Mouse (Mus musculus): ENCODE results near the gene Gm30191.
A peak's percentile ranks its signal among the peaks of the same experiment; 100 is the strongest.
"Not testable (repeated sequence)": the region's sequence is repeated elsewhere in the genome, so short reads cannot be mapped to it uniquely, and the experiment has no call there.

Gm30191 gene

DNA sequence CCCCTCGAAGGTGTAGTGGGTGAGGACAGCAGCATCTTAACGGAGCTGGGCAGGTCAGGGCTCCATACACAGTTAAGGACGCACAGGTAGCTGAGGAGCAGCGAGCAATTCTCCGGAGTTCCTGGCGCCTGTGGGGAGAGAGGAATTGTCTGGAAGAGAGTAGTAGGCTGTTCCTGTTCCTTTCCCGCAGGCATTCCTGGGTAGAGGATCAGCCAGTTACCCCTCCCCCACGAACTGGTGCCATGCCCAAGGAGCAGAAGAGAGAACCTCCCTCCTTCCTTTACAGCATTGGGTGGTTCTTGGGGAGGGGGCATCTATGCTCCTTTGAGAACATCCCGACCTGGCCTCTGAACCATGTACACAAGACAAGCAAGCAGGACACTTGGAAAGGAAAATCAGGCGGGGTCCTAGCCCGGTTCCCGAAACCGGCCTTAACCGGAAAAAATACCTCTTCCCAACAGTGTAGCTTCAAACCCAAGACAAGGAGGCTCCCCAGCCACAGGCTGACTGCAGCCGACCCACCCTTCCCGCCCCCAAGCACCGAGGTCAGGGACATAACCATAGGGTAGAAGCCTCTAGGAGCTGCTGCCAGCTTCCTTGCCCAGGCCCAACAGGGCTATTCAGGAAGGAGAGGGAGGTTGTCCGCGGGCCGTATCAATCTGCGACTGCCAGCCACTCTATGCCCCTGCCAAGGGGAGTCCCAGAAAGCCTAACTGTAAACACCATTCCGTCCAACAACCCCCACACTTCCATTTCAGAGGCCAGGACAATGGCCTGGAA is 5.6 kb downstream of the Gm30191 start:
- DNase-seq: peak; percentile 38

DNA sequence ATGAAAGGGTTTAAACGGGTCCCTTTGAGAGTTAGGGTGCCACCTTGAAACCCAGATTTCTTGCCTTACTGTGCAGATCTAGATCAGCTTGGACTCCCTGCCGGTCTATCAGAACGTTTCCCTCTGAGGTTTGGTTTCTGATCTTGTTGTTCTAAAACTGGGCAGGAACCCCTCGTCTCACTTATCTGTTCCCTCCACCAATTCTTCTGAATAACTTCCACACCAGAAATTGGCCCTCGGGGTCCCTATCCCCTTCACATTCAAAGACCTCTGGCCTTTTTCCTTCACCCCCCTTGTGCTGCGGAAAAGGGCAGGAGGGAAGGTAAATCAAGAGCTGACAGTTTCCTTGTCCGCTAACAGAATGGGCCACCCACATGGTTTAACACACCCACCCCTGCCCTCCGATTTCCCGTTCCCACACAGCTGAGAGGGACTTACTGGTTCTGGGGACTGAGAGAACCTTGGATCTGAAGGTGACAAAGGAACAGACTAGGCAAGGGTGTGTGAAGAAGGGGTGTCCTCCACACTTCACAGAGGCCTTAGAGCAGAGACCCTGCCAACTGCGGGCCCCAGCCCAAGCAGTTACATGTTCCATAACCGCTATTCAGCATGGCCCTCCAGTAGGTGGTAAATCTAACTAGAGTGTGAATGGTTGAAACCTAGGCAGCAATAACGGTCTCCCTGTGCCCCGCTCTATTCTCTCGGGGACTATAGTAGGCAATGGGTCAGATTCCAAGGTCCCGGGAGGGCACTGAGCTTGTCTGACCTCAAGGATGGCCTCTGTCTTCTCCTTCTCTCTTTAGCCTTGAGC is 6.4 kb downstream of the Gm30191 start:
- DNase-seq: no peak

DNA sequence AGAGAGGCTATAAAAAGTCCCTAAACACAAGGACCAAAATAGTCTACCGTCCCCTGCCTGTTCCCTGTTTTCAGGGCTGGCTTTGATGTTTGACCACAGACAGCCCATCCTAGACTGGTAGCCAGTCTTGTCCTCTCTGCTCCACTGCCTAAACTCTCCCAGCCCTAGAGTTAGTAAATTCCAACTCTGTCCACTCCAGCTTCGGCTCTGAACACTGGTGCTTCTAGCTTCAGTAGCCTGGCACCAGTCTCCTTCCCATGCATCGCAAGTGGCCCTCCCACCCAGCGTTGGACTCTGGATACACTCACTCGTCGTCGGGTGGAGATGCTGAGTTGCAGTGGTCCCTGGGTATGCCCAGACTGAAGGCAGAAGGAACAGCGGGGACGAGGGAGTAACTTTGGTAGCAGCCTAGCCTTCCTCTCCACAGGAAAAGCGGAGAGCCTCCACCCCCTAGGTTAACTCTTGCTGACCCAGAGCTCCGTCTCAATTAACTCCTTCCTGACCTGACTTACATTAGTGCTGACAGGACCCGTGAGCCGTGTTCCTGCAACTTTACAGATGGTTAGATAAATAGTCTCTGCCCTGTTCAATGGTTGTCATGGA is 7.1 kb downstream of the Gm30191 start, which contains the start of gene Grrp1:
Grrp1 (minus strand) TSS at position 385 of the 603 bp plus-strand sequence.
- no peak for DNase-seq

GRCm38 (mm10) chr4:134254835-134255234 is 8.1 kb downstream of the Gm30191 start:
- DNase-seq: no peak

- no peak for DNase-seq
These were observed 9.1 kb downstream of the Gm30191 start for GRCm38 (mm10) chr4:134255854-134256253.

DNA sequence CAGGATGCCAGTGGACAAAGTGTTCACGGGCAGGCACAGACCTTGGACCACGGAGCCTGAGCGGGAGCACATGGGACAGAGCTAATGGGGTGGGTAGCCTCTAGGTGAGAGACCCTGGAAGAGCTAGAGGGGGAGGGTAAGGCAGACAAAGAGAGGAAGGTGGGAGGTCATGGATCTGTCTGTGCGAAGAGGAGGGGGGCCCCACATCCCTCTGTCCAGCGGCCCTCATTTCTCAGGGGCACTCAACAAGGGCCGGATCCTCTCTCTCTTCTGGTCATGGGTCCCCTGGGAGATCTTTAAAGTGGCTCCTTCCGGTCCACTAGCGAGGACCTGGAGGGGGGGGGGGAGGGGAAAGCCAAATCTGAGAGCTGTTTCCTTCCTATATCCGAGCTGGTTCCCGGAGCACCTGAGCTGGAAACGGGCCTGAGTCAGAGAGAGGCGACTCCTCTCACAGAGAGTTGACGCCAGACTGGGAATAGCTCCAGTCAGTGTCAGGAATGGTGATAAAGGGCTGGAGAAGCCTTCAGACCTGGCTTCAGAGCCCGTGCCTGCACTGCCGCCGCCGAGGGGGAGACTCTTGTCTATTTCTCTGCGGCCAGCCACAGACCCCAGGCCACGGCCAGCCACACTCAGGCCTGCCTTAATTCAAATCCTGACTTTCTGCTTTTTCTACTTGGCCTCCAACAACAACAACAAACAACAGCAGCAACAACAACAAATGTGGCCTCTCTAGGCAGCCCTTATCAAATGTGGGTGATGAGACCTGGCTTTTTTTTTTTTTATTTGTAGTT is 9.9 kb downstream of the Gm30191 start:
- no peak for DNase-seq

DNA sequence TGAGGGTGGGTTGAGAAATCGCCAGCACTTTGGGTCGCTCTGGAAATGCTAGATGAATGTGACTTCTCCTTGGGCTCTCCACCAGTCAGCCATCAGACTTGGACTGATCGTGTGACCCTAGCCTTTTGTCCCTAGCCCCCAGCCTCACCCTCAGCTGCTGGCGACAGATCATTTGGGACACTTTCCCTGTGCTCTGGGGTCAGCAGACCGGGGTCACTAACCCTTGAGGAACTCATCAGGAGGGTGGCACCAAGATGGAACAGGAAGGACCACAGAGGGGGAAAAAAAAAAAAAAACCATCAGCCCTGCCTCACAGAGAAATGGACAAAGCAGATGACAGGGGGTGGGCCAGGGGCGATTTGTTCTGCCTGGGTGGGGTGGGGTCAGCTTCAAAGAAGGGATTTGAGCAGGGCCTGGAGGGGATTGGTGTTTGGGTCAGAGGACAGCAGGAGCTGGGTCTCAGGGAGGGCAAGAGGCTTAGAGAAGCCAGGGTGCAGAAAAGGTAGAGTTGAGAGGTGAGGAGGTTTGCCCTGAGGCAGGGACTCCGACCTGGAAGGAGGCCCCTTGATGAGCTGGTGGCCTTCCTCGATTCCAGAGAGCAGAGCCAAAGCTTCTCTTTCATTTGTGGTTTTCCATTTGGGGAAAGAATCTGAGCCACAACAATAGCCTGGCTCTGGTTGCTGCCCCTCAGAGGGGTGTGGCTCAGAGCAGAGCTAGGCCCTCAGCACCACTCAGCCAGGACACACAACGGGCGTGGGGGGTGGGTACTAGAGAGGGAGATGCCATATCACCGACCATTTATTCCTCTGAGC is 10.7 kb downstream of the Gm30191 start:
- no peak for DNase-seq

- no peak for DNase-seq
These were observed 11.6 kb downstream of the Gm30191 start for GRCm38 (mm10) chr4:134258354-134258753.

GRCm38 (mm10) chr4:134263191-134263590 is 16.5 kb downstream of the Gm30191 start:
- peak; percentile 55 for DNase-seq

DNA sequence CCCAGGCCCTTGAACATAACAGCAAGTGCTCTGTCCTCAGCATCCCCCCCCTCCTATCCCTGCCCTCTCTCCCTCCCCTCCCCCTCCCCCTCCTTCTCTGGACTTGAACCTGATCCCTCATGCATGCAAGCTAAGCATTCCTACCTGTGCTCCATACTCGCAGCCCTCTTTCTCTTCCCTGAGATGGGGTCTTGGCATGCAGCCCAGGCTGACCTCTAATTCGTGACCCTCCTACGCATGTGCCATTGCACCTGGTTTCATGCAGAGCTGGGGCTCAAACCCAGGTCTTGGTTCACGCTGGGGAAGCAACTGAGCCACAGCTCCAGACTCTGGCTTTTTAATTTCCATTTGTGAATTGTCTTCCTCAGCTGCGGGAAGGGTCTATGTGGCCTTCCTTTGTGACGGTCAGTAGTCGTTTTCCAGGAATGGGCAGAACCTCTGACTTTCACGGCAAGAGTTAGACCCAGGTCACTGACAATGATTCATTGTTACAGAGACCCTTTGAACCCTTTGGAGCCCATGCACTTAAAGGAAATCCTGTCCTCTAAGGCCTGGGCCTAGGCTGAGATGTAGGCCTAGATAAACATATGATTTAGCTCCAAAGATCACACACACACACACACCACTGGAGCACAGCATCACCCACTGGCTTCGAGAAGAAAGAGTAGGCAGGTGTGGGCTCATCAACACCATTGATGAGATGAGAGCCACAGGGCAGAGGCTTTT is 19.3 kb downstream of the Gm30191 start:
- no peak for DNase-seq

- DNase-seq: no peak
These were observed 21.4 kb downstream of the Gm30191 start for GRCm38 (mm10) chr4:134268102-134268655.

DNA sequence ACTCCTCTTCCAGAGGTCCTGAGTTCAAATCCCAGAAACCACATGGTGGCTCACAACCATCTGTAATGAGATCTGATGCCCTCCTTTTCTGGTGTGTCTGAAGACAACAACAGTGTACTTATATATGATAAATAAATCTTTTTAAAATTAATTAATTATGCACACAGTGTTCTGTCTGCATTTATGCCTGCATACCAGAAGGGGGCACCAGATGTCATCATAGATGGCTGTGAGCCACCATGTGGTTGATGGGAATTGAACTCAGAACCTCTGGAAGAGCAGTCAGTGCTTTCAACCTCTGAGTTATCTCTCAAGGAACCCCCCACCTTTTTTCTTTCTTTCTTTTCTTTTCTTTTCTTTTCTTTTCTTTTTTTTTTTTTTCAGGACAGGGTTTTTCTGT is 22.9 kb downstream of the Gm30191 start:
- not testable (repeated sequence) for DNase-seq

DNA sequence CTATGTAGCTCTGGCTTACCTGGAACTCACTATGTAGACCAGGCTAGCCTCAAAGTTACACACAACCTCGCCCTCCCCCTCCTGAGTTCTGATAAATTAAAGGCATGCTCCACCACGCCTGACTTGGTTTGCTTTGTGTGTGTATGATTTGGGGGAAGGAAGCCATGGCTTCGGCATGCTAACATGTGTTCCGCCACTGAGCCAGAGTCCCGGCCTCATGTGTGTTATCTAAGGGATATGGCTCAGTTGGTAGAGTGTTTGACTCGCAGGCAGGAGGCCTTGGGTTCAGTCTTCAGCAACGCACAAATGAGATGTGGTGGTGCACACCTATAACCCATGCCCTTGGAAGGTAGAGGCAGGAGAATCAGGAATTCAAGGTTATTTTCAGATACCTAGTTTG is 25.2 kb downstream of the Gm30191 start:
- no peak for DNase-seq

- no peak for DNase-seq
These were observed 26.1 kb downstream of the Gm30191 start for GRCm38 (mm10) chr4:134272731-134273416.

- DNase-seq: no peak
These were observed 26.9 kb downstream of the Gm30191 start for GRCm38 (mm10) chr4:134273417-134274345.

GRCm38 (mm10) chr4:134284942-134285341 is 38.2 kb downstream of the Gm30191 start:
- DNase-seq: no peak

GRCm38 (mm10) chr4:134286226-134287167 is 39.8 kb downstream of the Gm30191 start:
- peak; percentile 40 for DNase-seq

GRCm38 (mm10) chr4:134287168-134287564 is 40.4 kb downstream of the Gm30191 start:
- peak; percentile 99 for DNase-seq
